Mouse (Mus musculus) NIH3T3 (cell line): ENCODE measurements around the gene Rad51ap1.

Experiments
- DNase-seq: peaks from one replicate; pipeline ENCODE4 v3.0.0-alpha.2; 2012; ENCODE audit warnings: low read depth

Rad51ap1 gene

DNA sequence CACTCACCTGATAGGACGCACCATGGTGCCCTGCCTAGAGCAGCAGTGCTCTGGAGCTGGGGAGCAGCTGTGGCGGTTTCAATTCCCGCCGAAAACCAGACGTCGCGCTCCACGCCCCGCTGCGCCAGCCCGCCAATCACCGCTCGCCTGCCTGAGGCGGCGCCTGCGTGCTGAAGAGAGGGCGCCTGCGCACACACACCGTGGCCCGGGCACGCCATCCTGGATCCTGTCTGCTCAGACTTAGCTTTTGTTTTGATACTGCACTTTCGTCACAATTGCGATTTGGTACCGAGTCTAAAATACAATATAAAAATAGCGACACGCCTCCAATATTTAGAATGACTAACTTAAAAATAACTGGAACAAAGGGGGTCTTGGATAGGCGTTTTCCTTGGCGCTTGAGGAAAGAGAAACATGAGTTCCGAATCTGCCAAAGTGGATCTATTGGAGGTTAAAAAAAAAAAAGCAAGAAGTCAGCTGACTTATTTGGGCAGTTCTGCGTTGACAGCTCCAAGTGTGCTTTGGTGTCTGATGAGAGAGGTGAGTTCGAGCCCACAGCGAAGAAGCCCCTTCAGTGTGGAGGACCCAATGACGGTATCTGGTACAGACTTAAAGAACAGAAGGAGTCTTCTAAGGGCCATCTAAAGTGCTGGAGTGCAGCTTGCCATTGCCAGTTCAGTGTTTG is at the start of gene Rad51ap1, which contains the start of gene D6Wsu163e:
Rad51ap1 (minus strand) TSS at position 101 of the 685 bp plus-strand sequence.
D6Wsu163e (plus strand) TSS at position 476 of the 685 bp plus-strand sequence.
- DNase-seq, result peak; percentile 98

GRCm38 (mm10) chr6:126981539-126982234 is 42.3 kb upstream of the Rad51ap1 start:
- no peak for DNase-seq

GRCm38 (mm10) chr6:126966241-126967026 is 27.0 kb upstream of the Rad51ap1 start:
- peak; percentile 84 for DNase-seq

- no peak for DNase-seq
Observed at GRCm38 (mm10) chr6:126963426-126963825, 24.0 kb upstream of the Rad51ap1 start.

DNA sequence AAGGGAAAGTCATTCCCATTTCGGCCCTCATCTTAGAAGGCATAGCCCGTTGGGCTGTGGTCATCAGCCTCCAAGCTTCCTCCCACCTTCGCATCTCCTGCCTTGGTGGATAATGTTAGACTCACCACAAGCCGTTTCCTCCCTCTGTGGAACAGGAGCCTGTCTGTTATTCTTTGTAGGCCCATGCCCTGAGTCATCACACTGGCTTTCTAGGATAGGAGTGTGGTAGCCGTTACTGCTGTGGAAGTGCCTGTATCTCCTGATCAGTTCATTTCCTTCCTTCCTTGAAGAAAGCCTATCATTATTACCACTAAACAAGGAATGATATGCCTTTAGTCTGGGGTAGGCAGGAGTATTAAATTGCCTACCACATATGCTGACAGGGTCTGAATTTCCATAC is 23.3 kb upstream of the Rad51ap1 start:
- DNase-seq, result peak; percentile 24

DNA sequence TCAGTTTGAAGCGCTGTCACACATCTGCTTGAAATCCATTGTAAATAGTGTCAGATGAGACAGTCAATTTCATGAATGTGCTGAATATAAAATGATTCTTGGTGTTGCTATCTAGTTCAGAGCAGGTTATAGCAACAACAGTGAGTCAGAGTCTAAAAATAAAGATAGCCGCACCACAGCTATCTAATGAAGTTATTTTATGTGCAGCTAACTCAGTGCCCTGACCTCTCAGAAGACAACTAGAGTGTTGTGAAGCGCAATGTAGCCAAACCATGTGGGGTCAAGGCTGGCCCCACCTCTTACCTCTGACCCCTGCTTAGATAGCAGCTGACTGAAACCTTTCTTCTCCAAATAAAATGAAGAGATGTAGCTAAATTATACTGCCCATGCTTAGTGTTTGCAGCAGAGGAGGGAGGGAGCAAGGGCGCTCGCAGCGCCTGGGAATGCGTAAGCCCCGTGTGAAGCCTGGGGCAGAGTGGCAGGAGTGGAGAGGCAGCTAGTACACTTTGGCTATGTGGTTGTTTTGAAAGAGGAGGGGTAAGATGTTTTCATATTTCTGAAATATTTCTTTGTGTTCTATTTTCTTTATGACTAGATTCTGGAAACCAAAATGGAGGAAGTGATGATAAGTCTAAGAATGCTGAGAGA is 22.1 kb upstream of the Rad51ap1 start:
- peak; percentile 56 for DNase-seq

DNA sequence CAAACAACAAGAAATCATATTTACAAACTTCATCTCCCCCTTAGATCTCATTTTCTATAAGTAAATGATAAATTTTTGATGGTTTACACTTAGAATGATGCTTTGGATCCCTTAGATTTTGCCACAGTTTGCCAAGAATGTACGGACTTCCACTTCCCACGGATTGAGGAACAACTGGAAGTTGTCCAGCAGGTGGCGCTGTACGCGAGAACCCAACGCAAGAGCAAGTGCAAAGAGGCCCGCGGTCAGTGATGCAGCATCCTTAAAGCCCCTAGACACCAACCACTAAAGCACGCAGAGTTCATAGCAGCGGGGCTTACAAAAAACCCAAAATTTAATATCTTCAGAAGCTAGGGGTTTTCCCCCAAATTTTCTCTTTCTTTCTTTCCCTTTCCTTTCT is 16.3 kb upstream of the Rad51ap1 start:
- peak; percentile 94 for DNase-seq

GRCm38 (mm10) chr6:126948336-126948735 is 8.9 kb upstream of the Rad51ap1 start:
- DNase-seq, result peak; percentile 64

- peak; percentile 57 for DNase-seq
Observed at GRCm38 (mm10) chr6:126940451-126940850, 1.1 kb upstream of the Rad51ap1 start.

DNA sequence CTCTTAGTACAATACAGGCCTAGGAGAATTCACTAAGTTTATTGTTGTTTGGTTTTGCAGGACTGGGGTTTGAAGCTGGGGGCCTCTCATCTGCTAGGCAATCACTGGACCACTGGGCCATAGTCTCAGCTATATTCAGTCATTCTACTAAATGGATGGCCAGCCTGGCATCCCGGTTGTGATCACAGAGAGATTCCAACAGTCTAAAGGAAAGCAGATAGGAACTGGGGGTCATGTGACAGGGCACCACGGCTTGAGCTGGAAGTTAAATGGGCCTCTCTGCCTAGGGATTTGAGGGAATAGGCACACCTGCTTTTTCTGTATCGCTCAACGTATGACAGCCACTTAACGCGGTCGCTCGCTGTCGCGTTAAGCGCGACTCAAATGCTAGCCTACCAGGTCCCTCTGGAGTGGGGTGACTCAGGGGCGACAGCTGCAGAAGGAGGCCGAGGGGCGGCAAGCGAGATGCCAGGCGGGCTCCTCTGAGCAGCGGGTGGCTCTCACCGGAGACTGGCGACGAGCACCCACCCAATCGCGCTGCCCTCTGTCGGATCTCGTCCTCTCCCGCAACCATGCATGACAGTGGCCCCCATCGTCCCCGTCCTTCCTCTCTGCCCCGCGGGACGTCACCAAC is 417 bp downstream of the Rad51ap1 start:
- DNase-seq, result no peak

DNA sequence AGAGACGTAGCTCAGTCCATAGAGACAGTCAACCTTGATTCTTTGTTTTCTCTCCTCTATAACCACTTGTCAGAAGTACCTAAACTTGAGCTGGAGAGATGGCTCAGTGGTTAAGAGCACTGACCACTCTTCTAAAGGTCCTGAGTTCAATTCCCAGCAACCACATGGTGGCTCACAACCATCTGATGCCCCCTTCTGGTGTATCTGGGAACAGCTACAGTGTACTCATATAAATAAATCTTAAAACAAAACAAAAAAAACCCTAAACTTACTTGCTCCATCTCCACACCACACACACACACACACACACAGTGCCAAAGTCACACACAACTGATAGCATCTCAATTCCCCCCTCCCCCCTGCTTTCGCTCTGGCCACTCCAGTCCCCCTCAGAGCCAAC is 1.3 kb downstream of the Rad51ap1 start:
- no peak for DNase-seq

- peak; percentile 32 for DNase-seq
Observed at GRCm38 (mm10) chr6:126932896-126933295, 6.5 kb downstream of the Rad51ap1 start.

GRCm38 (mm10) chr6:126921111-126921881 is 18.1 kb downstream of the Rad51ap1 start, which contains the start of gene Dyrk4:
Gene Dyrk4, minus strand, starts transcription at chr6:126921839.
- no peak for DNase-seq

- no peak for DNase-seq
Observed at GRCm38 (mm10) chr6:126914928-126915327, 24.5 kb downstream of the Rad51ap1 start.

DNA sequence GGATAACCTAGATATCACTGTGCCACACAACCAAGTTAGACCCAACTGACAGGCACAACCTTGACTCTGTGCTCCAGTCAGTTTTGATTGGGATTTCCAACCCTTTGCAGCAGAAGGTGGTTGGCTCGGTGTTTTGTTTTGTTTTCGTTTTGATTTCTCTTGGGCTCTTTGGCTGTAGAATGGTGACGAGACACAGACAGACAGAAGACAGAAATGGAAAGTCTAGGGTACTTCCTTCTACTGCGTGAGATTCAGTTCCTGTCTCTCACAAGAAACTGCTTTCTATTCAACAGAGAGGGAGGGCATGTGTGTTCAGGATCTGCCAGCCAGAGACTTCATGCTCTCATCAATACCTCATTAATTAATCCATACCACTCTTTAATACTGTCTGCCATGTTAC is 28.7 kb downstream of the Rad51ap1 start:
- DNase-seq, result no peak

- DNase-seq, result no peak
Observed at GRCm38 (mm10) chr6:126907876-126908275, 31.5 kb downstream of the Rad51ap1 start.

DNA sequence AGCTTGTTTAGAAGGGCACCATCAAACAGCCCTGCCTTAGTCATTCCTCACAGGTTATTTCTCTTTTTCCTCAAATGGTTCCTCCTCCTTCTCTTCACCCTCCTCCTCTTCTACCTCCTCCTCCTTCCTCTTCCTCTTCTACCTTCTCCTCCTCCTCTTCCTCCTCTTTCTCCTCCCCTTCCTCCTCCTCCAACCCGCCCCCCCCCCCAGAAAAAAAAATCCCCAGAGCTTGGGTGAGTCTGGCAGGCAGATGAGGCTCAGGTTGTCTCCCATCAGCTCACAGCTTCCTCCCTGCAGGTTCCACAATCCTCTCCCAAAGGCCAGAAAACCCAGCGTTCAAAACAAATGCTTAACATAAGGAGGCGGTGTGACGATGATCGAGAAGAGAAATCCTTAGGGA is 32.0 kb downstream of the Rad51ap1 start:
- DNase-seq, result no peak

GRCm38 (mm10) chr6:126877118-126877517 is 62.3 kb downstream of the Rad51ap1 start:
- DNase-seq, result no peak
